ENCODE assay signal across 7 mouse cellular contexts in the genomic region with DNA sequence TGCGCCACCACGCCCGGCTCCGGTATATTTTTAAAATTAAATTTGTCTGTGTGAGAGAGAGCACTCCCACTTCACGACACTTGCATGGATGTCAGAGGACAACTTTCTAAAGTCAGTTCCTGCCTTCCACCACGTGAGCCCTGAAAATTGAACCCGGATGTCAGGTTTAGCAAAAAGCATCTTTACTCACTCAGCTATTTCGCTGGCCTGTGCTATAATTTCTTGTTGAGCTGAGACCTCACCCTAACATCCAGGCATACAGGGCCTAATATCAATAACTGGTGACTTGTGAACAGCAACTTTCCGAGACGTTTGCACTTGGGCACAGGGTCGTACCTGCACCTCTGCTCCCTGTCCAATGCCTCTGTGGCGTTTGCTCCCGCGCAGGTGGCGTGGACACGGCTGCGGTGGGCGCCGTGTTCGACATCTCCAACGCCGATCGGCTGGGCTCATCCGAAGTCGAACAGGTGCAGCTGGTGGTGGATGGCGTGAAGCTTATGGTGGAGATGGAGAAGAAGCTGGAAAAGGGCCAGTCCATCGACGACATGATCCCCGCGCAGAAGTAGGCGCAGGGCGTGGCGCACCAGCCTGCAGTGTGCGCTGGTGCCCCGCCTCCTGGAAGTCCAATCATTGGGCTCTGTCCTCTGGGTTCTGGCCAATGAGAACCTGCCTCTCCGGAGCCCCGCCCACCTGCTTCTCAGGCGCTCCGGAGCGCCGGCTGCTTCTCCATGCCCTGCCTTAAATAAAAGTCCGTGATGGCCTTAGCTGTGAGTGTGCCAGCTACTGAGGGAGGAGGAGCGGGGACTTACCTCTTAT. TPM values are rescaled to one million over a fixed set of nuclear protein-coding genes. Genes with fewer than 3 reads are reported as not detected.
DNase-seq lines count a peak whose midpoint lies in the region; ATAC-seq and TF ChIP-seq lines count a peak whose summit lies in the region.

No protein-coding gene starts in this region.

- no peaks in the 10 kb centered on the region for H3K9me3 ChIP-seq in heart, embryonic 11.5 days (replicated peaks; ENCODE audit: control insufficient read depth, low read length)
- no peaks in the 10 kb centered on the region for H3K9me3 ChIP-seq in kidney, embryonic 16.5 days (ENCODE audit: low read length)

- WGBS in heart, embryonic 11.5 days (ENCODE audit: insufficient replicate concordance) = 12% methylated on average over 43 of the region's 43 CpGs
- 12% methylated on average over 43 of the region's 43 CpGs for WGBS in kidney, embryonic 16.5 days

- H3K4me3 ChIP-seq in heart, embryonic 11.5 days (ENCODE audit: low read depth, low read length) = peak overlapping the region; percentile 38
- H3K4me3 ChIP-seq in kidney, embryonic 16.5 days (ENCODE audit: low read length) = peak overlapping the region; percentile 43

- H3K27ac ChIP-seq in heart, embryonic 11.5 days (ENCODE audit: low read depth, low read length) = no peak overlapping the region
- H3K27ac ChIP-seq in kidney, embryonic 16.5 days (ENCODE audit: low read length) = no peak overlapping the region

- peak; percentile 95 for DNase-seq in brain, embryonic 14.5 days (ENCODE audit: low read depth)
- peak; percentile 88 for DNase-seq in liver
- DNase-seq in spleen, postnatal 36 days (ENCODE audit: low spot score in 2 of 2) = peak; percentile 87

- no peak for TF ChIP-seq POLR2A in brain, embryonic 14.5 days (IDR thresholded peaks at IDR 0.05; ENCODE audit: borderline replicate concordance, extremely low read depth, insufficient read depth, insufficient read length, poor library complexity, severe bottlenecking)

- no peak overlapping the region for H3K9ac ChIP-seq in heart, embryonic 11.5 days (ENCODE audit: low read depth, low read length)
- 0 out of 2 replicates have a peak overlapping the region, but pooled peaks have one; percentile 44 for H3K9ac ChIP-seq in kidney, embryonic 16.5 days (replicated peaks; ENCODE audit: low read length)

- no peak for TF ChIP-seq CTCF in brain, embryonic 14.5 days (IDR thresholded peaks at IDR 0.05; ENCODE audit: borderline replicate concordance, extremely low read depth, insufficient read depth, insufficient read length)

- peaks cover 26% of the 10 kb centered on the region for H3K27me3 ChIP-seq in heart, embryonic 11.5 days (ENCODE audit: control insufficient read depth, insufficient read depth, low read length)
- peaks cover 36% of the 10 kb centered on the region for H3K27me3 ChIP-seq in kidney, embryonic 16.5 days (ENCODE audit: insufficient read depth, low read length)

- 0 out of 2 replicates have a peak, but pooled peaks cover 8% of the 10 kb centered on the region for H3K4me1 ChIP-seq in heart, embryonic 11.5 days (ENCODE audit: control insufficient read depth, insufficient read depth, low read length)
- H3K4me1 ChIP-seq in kidney, embryonic 16.5 days (ENCODE audit: insufficient read depth, low read length) = 0 out of 2 replicates have a peak, but pooled peaks cover 6% of the 10 kb centered on the region

- peak overlapping the region; percentile 75 for H3K4me2 ChIP-seq in heart, embryonic 11.5 days
- peak overlapping the region; percentile 66 for H3K4me2 ChIP-seq in kidney, embryonic 16.5 days (replicated peaks; ENCODE audit: low read depth, low read length)

- ATAC-seq in erythroblast, adult 5-6 weeks (replicated peaks; ENCODE audit: low FRiP score, poor library complexity, severe bottlenecking) = peak; percentile 88
- peak; percentile 86 for ATAC-seq in heart, embryonic 11.5 days (replicated peaks; ENCODE audit: insufficient number of reproducible peaks, low FRiP score, low TSS enrichment)
- peak; percentile 96 for ATAC-seq in kidney, embryonic 16.5 days (ENCODE audit: low FRiP score, low TSS enrichment)
- ATAC-seq in monocyte, adult 5-6 weeks (replicated peaks; ENCODE audit: insufficient number of reproducible peaks, low FRiP score, low TSS enrichment, poor library complexity, severe bottlenecking) = peak; percentile 92

- peaks cover 3% of the 10 kb centered on the region; the same call in 1 of the 2 replicates for H3K36me3 ChIP-seq in heart, embryonic 11.5 days (ENCODE audit: control insufficient read depth, insufficient read depth, low read length)
- peaks cover 9% of the 10 kb centered on the region for H3K36me3 ChIP-seq in kidney, embryonic 16.5 days (ENCODE audit: insufficient read depth, low read length)

RNA-seq across cellular contexts. Expression of a gene that starts 16.5 kb away (rescaled TPM):
- 0.24 and 0.31 TPM in 2 replicates for polyA plus RNA-seq in brain, embryonic 14.5 days (2012; rRNA removed)
- not detected in 2 replicates for total RNA-seq in erythroblast, adult 5-6 weeks (2015; ENCODE audit: low replicate concordance)
- total RNA-seq in erythroblast, adult 5-6 weeks (2017; ENCODE audit: low replicate concordance) = not detected in 2 replicates
- polyA plus RNA-seq in heart, embryonic 11.5 days (2014; fragmentation: Nextera tagmentation; extraction: Ambion mirVana) = 11.0 and 13.3 TPM in 2 replicates
- polyA plus RNA-seq in kidney, embryonic 16.5 days (2015; fragmentation: Nextera tagmentation; extraction: Ambion mirVana) = 18.6 and 28.2 TPM in 2 replicates
- not detected in 3 replicates for total RNA-seq in monocyte, adult 5-6 weeks (2017)

RNA-seq across cellular contexts. Expression of a gene that starts 17.1 kb away (rescaled TPM):
- polyA plus RNA-seq in brain, embryonic 14.5 days (2012; rRNA removed) = 1.5 and 2.5 TPM in 2 replicates
- not detected in 2 replicates for total RNA-seq in erythroblast, adult 5-6 weeks (2015; ENCODE audit: low replicate concordance)
- total RNA-seq in erythroblast, adult 5-6 weeks (2017; ENCODE audit: low replicate concordance) = not detected in 2 replicates
- 2.2 and 3.7 TPM in 2 replicates for polyA plus RNA-seq in heart, embryonic 11.5 days (2014; fragmentation: Nextera tagmentation; extraction: Ambion mirVana)
- 7.0 and 8.5 TPM in 2 replicates for polyA plus RNA-seq in kidney, embryonic 16.5 days (2015; fragmentation: Nextera tagmentation; extraction: Ambion mirVana)
- total RNA-seq in monocyte, adult 5-6 weeks (2017) = 1.6 TPM in 2 of 3 replicates, not detected in the other

RNA-seq across cellular contexts. Expression of a gene that starts 37.6 kb away (rescaled TPM):
- polyA plus RNA-seq in brain, embryonic 14.5 days (2012; rRNA removed) = 50.7 and 67.0 TPM in 2 replicates
- total RNA-seq in erythroblast, adult 5-6 weeks (2015; ENCODE audit: low replicate concordance) = 1.9 and 5.2 TPM in 2 replicates
- 1.7 and 2.8 TPM in 2 replicates for total RNA-seq in erythroblast, adult 5-6 weeks (2017; ENCODE audit: low replicate concordance)
- 8.0 and 9.7 TPM in 2 replicates for polyA plus RNA-seq in heart, embryonic 11.5 days (2014; fragmentation: Nextera tagmentation; extraction: Ambion mirVana)
- 6.8 and 6.9 TPM in 2 replicates for polyA plus RNA-seq in kidney, embryonic 16.5 days (2015; fragmentation: Nextera tagmentation; extraction: Ambion mirVana)
- total RNA-seq in monocyte, adult 5-6 weeks (2017) = 9.0 to 21.1 TPM (median 9.6 TPM) in 3 replicates

RNA-seq across cellular contexts. Expression of a gene that starts 39.2 kb away (rescaled TPM):
- 81.7 and 106 TPM in 2 replicates for polyA plus RNA-seq in brain, embryonic 14.5 days (2012; rRNA removed)
- 1.3 and 2.7 TPM in 2 replicates for total RNA-seq in erythroblast, adult 5-6 weeks (2015; ENCODE audit: low replicate concordance)
- 11.4 and 18.0 TPM in 2 replicates for total RNA-seq in erythroblast, adult 5-6 weeks (2017; ENCODE audit: low replicate concordance)
- 6.1 and 6.6 TPM in 2 replicates for polyA plus RNA-seq in heart, embryonic 11.5 days (2014; fragmentation: Nextera tagmentation; extraction: Ambion mirVana)
- 16.7 and 19.0 TPM in 2 replicates for polyA plus RNA-seq in kidney, embryonic 16.5 days (2015; fragmentation: Nextera tagmentation; extraction: Ambion mirVana)
- 21.0 to 32.4 TPM (median 25.4 TPM) in 3 replicates for total RNA-seq in monocyte, adult 5-6 weeks (2017)

RNA-seq across cellular contexts. Expression of a gene that starts 42.1 kb away (rescaled TPM):
- polyA plus RNA-seq in brain, embryonic 14.5 days (2012; rRNA removed) = 0.91 and 1.0 TPM in 2 replicates
- total RNA-seq in erythroblast, adult 5-6 weeks (2015; ENCODE audit: low replicate concordance) = not detected in 2 replicates
- not detected in 2 replicates for total RNA-seq in erythroblast, adult 5-6 weeks (2017; ENCODE audit: low replicate concordance)
- polyA plus RNA-seq in heart, embryonic 11.5 days (2014; fragmentation: Nextera tagmentation; extraction: Ambion mirVana) = 2.2 and 2.7 TPM in 2 replicates
- polyA plus RNA-seq in kidney, embryonic 16.5 days (2015; fragmentation: Nextera tagmentation; extraction: Ambion mirVana) = 2.9 and 3.8 TPM in 2 replicates
- total RNA-seq in monocyte, adult 5-6 weeks (2017) = 0.11 to 1.4 TPM (median 0.49 TPM) in 3 replicates
